ENCODE assay signal across 8 mouse cellular contexts in genomic region chr13:60019291-60020174, GRCm38 (mm10).
A peak's percentile ranks its signal among the peaks of the same experiment; 100 is the strongest.
DNase-seq lines count a peak whose midpoint lies in the region; ATAC-seq lines count a peak whose summit lies in the region.

No protein-coding gene starts in this region.

- no peak overlapping the region for H3K4me2 ChIP-seq in heart, embryonic 11.5 days

- H3K27ac ChIP-seq in heart, embryonic 11.5 days (ENCODE audit: low read depth, low read length), result no peak overlapping the region
- peak overlapping the region; percentile 36; the same call in 1 of the 2 replicates for H3K27ac ChIP-seq in heart, embryonic 10.5 days
- H3K27ac ChIP-seq in limb, embryonic 10.5 days, result peak overlapping the region; percentile 87

- peak; percentile 98 for DNase-seq in heart, adult 11 months
- DNase-seq in adrenal gland, postnatal 36 days, result peak; percentile 70 to 71
- DNase-seq in heart, embryonic 10.5 days (ENCODE audit: low spot score), result no peak
- DNase-seq in limb, embryonic 10.5 days (ENCODE audit: low spot score), result peak; percentile 58
- no peak for DNase-seq in left cerebral cortex, postnatal 36 days (ENCODE audit: low spot score in 2 of 2)
- DNase-seq in layer of hippocampus, postnatal 36 days, result no peak

- no peaks in the 10 kb centered on the region for H3K27me3 ChIP-seq in heart, embryonic 11.5 days (ENCODE audit: control insufficient read depth, insufficient read depth, low read length)
- H3K27me3 ChIP-seq in heart, embryonic 10.5 days (ENCODE audit: insufficient read depth, poor library complexity, severe bottlenecking), result no peaks in the 10 kb centered on the region
- H3K27me3 ChIP-seq in limb, embryonic 10.5 days (ENCODE audit: low read depth, poor library complexity, severe bottlenecking), result no peaks in the 10 kb centered on the region

- H3K4me3 ChIP-seq in heart, embryonic 11.5 days (ENCODE audit: low read depth, low read length), result no peak overlapping the region
- no peak overlapping the region for H3K4me3 ChIP-seq in heart, embryonic 10.5 days
- H3K4me3 ChIP-seq in limb, embryonic 10.5 days, result 0 out of 2 replicates have a peak overlapping the region, but pooled peaks have one; percentile 17

- no peaks in the 10 kb centered on the region for H3K36me3 ChIP-seq in heart, embryonic 11.5 days (ENCODE audit: control insufficient read depth, insufficient read depth, low read length)
- H3K36me3 ChIP-seq in heart, embryonic 10.5 days, result no peaks in the 10 kb centered on the region
- no peaks in the 10 kb centered on the region for H3K36me3 ChIP-seq in limb, embryonic 10.5 days

- ATAC-seq in heart, embryonic 11.5 days (replicated peaks; ENCODE audit: insufficient number of reproducible peaks, low FRiP score, low TSS enrichment), result no peak
- no peak for ATAC-seq in CD4-positive, CD25-positive, alpha-beta regulatory T cell, adult 4 months

- peaks cover 2% of the 10 kb centered on the region; the same call in 1 of the 2 replicates for H3K4me1 ChIP-seq in heart, embryonic 11.5 days (ENCODE audit: control insufficient read depth, insufficient read depth, low read length)
- peaks cover 16% of the 10 kb centered on the region for H3K4me1 ChIP-seq in heart, embryonic 10.5 days
- peaks cover 46% of the 10 kb centered on the region for H3K4me1 ChIP-seq in limb, embryonic 10.5 days

- no peak overlapping the region for H3K9ac ChIP-seq in heart, embryonic 11.5 days (ENCODE audit: low read depth, low read length)

- no peaks in the 10 kb centered on the region for H3K9me3 ChIP-seq in heart, embryonic 11.5 days (replicated peaks; ENCODE audit: control insufficient read depth, low read length)
- no peaks in the 10 kb centered on the region for H3K9me3 ChIP-seq in heart, embryonic 10.5 days
- H3K9me3 ChIP-seq in limb, embryonic 10.5 days (replicated peaks), result no peaks in the 10 kb centered on the region

- WGBS in heart, embryonic 11.5 days (ENCODE audit: insufficient replicate concordance), result 24% methylated on average over 13 of the region's 13 CpGs
- 24% methylated on average over 13 of the region's 13 CpGs for WGBS in heart, embryonic 10.5 days
- WGBS in limb, embryonic 10.5 days, result 15% methylated on average over 13 of the region's 13 CpGs

- intact Hi-C loops in left cerebral cortex, postnatal 36 days (cut with DNase I), result no loop called here

Comparison
In these comparisons a context has a peak if more than half of its experiments do, and no peak if none do; other contexts are left out.
1. DNase-seq: peak in heart, adult 11 months (single experiment), adrenal gland, postnatal 36 days (2 of 2) and limb, embryonic 10.5 days (single experiment); none in heart, embryonic 10.5 days (single experiment), left cerebral cortex, postnatal 36 days (0 of 2) and layer of hippocampus, postnatal 36 days (0 of 2).